Mouse (Mus musculus) layer of hippocampus, adult 11-12 months (tissue): ENCODE measurements at regions not wholly inside any gene's neighbourhood (a gene's known extent, or its start where the extent isn't known, plus 50 kb on each side); places are given as distances from the start of the nearest gene placed in this dataset.

ENCODE experiments used
- DNase-seq: peaks from one replicate; pipeline ENCODE4 v3.0.0; 2022; ENCODE audit warnings: low spot score

- DNase-seq: peak; percentile 6
These were observed 485.9 kb upstream of the B3gat1 start for GRCm38 (mm10) chr9:26247669-26248068.

- peak; percentile 73 for DNase-seq
These were observed 468.4 kb upstream of the B3gat1 start for GRCm38 (mm10) chr9:26264867-26265725.
